Mouse (Mus musculus) mouse embryonic stem cell (cell line): ENCODE results near the gene Slc9a1.

Source experiments
- in situ Hi-C, 2 experiments: fragments of 300-500 bp; cut with MboI; formaldehyde crosslinking; loops; 1 replicate in 1 of 2; 3 replicates in 1 of 2; pipeline ENCODE4 v1.14.3; 2019 to 2020; ENCODE audit warnings: low sequenced_read_pairs in 2 of 2, low pct_unique_long_range_greater_than_20kb in 1 of 2, mixed read lengths in 1 of 2; ENCODE audit not compliant: unreplicated experiment in 1 of 2

The Slc9a1 gene

GRCm38 (mm10) chr4:133369553-133370297 is at the start of gene Slc9a1:
Slc9a1 (plus strand) TSS chr4:133369706.
- in situ Hi-C loops = no loop called here

GRCm38 (mm10) chr4:133328129-133328528 is 41.4 kb upstream of the Slc9a1 start:
- in situ Hi-C loops = no loop called here

GRCm38 (mm10) chr4:133330296-133330695 is 39.2 kb upstream of the Slc9a1 start:
- in situ Hi-C loops = no loop called here

- in situ Hi-C loops = no loop called here
These were observed 36.2 kb upstream of the Slc9a1 start for GRCm38 (mm10) chr4:133333306-133333705.

- in situ Hi-C loops = no loop called here
These were observed 31.5 kb upstream of the Slc9a1 start for GRCm38 (mm10) chr4:133337833-133338520.

- in situ Hi-C loops = no loop called here
These were observed 30.9 kb upstream of the Slc9a1 start for GRCm38 (mm10) chr4:133338521-133339095.

- in situ Hi-C loops = no loop called here
These were observed 30.3 kb upstream of the Slc9a1 start for GRCm38 (mm10) chr4:133339148-133339749.

GRCm38 (mm10) chr4:133340217-133340616 is 29.3 kb upstream of the Slc9a1 start:
- in situ Hi-C loops = no loop called here

- in situ Hi-C loops = no loop called here
These were observed 25.4 kb upstream of the Slc9a1 start for GRCm38 (mm10) chr4:133344112-133344511.

GRCm38 (mm10) chr4:133345702-133346101 is 23.8 kb upstream of the Slc9a1 start:
- in situ Hi-C loops = no loop called here

- in situ Hi-C loops = no loop called here
These were observed 22.9 kb upstream of the Slc9a1 start for GRCm38 (mm10) chr4:133346577-133346976.

- in situ Hi-C loops = no loop called here
These were observed 21.9 kb upstream of the Slc9a1 start for GRCm38 (mm10) chr4:133347624-133348023.

GRCm38 (mm10) chr4:133348051-133348775 is 21.3 kb upstream of the Slc9a1 start:
- in situ Hi-C loops = no loop called here

- in situ Hi-C loops = no loop called here
These were observed 16.7 kb upstream of the Slc9a1 start for GRCm38 (mm10) chr4:133352797-133353196.

- in situ Hi-C loops = no loop called here
These were observed 15.8 kb upstream of the Slc9a1 start, which contains the start of gene Wdtc1 for GRCm38 (mm10) chr4:133353367-133354365. Wdtc1 (minus strand) TSS chr4:133353481.

GRCm38 (mm10) chr4:133354641-133355040 is 14.9 kb upstream of the Slc9a1 start:
- in situ Hi-C loops = no loop called here
